Mouse (Mus musculus) small intestine, adult 2 months (tissue): ENCODE measurements around the gene Kcnj8.

Experiments
- CTCF ChIP-seq: fragments of 200-500 bp; IDR thresholded peaks from 2 replicates; pipeline ENCODE4 v1.5.1; 2012; ENCODE audit warnings: low read depth, mild to moderate bottlenecking, control low read depth, inconsistent platforms, low read length, moderate library complexity, mixed read lengths; ENCODE audit not compliant: insufficient replicate concordance, insufficient read length; ENCODE audit errors: extremely low read depth
- POLR2A ChIP-seq: fragments of 200-500 bp; IDR thresholded peaks from 2 replicates; pipeline ENCODE4 v1.6.1; 2012; ENCODE audit warnings: low read depth, mild to moderate bottlenecking, control low read depth, inconsistent platforms, low read length, moderate library complexity

DNA sequence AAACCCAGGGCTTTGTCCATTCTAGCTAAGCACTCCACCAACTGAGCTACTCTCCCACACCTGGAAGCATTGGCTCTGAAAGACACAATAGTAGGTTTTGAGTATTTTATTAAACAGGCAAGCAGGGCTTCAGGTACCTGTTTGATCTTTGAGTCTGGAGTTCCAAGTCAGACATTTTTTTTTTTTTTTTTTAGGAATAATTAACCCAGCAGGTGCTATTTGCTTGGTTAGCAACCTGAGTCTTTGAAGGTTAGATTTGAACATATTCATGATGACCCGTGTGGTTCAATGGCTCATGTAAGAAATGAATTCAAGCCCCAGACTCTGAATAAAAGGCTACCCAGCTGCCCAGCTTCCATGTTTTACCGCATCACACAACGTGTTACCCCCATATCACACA is 6.7 kb downstream of the Kcnj8 start:
- TF ChIP-seq CTCF (no peak), POLR2A (no peak)
